Mouse (Mus musculus): Measurements from ENCODE around the gene Apc2. TPM values are rescaled to one million over a fixed set of nuclear protein-coding genes. Genes with fewer than 3 reads are reported as not detected.
"Not testable (repeated sequence)": the region's sequence is repeated elsewhere in the genome, so short reads cannot be mapped to it uniquely, and the experiment has no call there.

Apc2 gene
- 18.3 and 21.7 TPM in 2 replicates for polyA plus RNA-seq (2016; fragmentation: Nextera tagmentation; extraction: Ambion mirVana)

DNA sequence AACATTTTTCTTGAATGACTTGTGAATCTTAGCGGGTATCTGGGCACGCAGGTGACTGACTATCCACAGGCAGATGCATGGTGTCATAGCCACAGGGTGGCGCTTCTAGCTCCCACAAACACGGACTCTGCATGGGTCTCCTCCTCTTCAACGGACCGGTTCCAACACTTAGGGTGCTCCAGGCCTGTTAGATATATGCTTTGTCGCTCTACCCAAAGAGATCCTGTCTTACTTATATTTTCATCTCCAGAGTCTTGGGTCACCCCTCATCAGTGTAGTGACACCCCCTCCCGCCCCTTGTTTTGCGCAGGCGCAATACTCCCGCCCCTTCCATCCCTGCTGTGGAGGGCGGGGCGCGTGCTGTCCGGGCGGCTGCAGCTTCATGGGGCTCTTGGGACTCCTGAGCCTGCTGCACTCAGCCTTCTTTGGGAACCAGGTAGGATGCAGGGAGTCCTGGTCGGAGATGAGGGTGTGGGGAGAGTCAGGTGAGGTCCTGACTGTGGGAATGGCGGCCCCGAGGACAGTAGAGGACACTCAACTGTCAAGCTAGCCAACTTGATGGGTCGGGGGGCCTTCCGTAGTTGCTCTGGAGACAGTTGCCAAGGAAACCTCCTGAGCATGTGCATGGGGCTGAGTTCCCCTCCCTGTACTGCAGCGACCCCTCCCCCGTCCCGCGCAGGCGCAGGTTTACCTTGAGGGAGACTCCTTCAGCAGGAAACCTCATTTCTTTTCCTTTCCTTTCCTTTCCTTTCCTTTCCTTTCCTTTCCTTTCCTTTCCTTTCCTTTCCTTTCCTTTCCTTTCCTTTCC is at the start of gene Apc2:
Apc2 (plus strand) TSS at position 360 of the 808 bp plus-strand sequence.
- peak; percentile 57 for ATAC-seq (ENCODE audit: insufficient number of reproducible peaks, insufficient read depth, low FRiP score, low TSS enrichment)
- Histone ChIP-seq H3K27ac (peak within 1 kb of the TSS; percentile 83), H3K9me3 (no peaks in the 10 kb centered on the region), H3K4me1 (peaks cover 38% of the 10 kb centered on the region), H3K27me3 (peaks cover 44% of the 10 kb centered on the region), H3K4me2 (replicated peaks) (peak within 1 kb of the TSS; percentile 75), H3K36me3 (peaks cover 19% of the 10 kb centered on the region), H3K4me3 (peak within 1 kb of the TSS; percentile 43), H3K9ac (peak within 1 kb of the TSS; percentile 48)
- WGBS, result 2% methylated on average over 26 of the region's 26 CpGs

DNA sequence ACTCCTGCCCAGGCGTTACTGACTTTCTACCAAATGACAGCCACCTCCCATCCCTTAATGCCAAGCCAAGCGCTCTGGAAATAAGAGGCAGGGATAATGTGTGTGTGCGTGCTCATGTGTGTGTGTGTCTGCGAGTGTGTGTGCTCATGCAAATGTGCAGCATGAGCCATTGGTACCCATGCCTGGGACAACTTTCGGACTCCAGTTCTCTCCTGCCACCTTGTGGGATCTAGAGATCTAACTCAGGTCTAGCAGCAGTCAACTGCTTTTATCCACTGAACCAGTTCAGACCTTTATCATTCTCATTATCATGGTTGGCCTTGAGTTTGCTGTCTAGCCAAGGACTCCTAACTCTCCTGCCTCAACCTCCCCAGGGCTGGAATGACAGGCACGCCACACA is 47.9 kb upstream of the Apc2 start:
- peaks cover 19% of the 10 kb centered on the region for H3K4me1 ChIP-seq
- H3K4me3 ChIP-seq, result no peak overlapping the region
- H3K27me3 ChIP-seq, result no peaks in the 10 kb centered on the region
- WGBS, result 57% methylated on average over 6 of the region's 6 CpGs
- H3K36me3 ChIP-seq, result peaks cover 19% of the 10 kb centered on the region
- no peak overlapping the region for H3K27ac ChIP-seq
- no peak overlapping the region for H3K4me2 ChIP-seq (replicated peaks)
- no peak overlapping the region for H3K9ac ChIP-seq
- ATAC-seq (ENCODE audit: insufficient number of reproducible peaks, insufficient read depth, low FRiP score, low TSS enrichment), result no peak
- H3K9me3 ChIP-seq, result no peaks in the 10 kb centered on the region

DNA sequence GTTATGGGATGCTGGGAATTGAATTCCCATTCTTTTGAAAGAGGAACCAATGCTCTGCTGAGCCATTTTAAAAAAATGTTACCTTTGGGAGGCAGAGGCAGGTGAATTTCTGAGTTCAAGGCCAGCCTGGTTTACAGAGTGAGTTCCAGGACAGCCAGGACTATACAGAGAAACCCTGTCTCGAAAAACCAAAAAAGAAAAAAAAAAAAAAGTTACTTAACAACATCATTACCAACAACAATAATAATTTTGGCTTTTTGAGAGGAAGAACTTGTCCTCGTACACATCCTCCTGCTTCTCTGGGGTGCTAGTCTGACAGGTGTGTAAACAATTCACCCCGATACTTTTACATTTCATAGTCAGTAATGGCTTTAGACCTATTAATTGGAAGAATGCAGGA is 47.3 kb upstream of the Apc2 start:
- H3K36me3 ChIP-seq, result peaks cover 17% of the 10 kb centered on the region
- H3K4me1 ChIP-seq, result peaks cover 19% of the 10 kb centered on the region
- H3K4me2 ChIP-seq (replicated peaks), result peak overlapping the region; percentile 95
- H3K9ac ChIP-seq; ATAC-seq (ENCODE audit: insufficient number of reproducible peaks, insufficient read depth, low FRiP score, low TSS enrichment); H3K27ac ChIP-seq; H3K9me3 ChIP-seq; H3K27me3 ChIP-seq: not testable (repeated sequence)
- H3K4me3 ChIP-seq, result peak overlapping the region; percentile 81
- 47% methylated on average over 3 of the region's 3 CpGs for WGBS

DNA sequence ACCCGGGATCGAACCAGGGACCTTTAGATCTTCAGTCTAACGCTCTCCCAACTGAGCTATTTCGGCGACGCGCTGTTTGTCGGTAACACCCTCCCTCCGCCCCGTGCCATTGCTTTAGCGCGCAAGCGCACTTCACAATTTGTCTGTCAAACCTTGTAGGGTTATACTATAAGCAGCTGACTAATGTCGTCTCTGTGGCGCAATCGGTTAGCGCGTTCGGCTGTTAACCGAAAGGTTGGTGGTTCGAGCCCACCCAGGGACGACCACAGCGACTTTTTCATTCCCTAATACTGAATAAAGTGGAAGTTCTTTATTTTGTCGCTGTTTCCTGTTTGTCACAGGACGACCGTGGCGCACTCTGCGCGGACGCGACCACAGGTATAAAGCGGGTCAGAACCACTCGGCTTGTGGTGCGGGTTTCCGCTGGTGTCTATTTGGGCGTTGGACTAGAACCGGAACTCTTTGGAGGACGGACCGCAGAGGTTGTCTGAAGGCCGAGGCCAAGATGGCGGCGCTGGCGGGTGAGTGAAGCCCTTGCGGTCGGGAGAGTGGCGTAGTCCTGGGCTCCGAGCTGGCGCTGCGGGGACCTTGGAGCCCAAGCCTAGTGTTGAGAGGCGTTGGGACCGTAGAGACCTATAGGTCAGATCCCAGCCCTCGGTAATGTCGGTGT is 46.7 kb upstream of the Apc2 start, which contains the start of gene Ndufs7:
Ndufs7 (plus strand) TSS at position 151 of the 670 bp plus-strand sequence.
- H3K9me3 ChIP-seq, result no peaks in the 10 kb centered on the region
- H3K27me3 ChIP-seq, result no peaks in the 10 kb centered on the region
- H3K4me1 ChIP-seq, result peaks cover 19% of the 10 kb centered on the region
- H3K27ac ChIP-seq, result peak within 1 kb of the TSS; percentile 86
- H3K4me3 ChIP-seq, result peak within 1 kb of the TSS; percentile 81
- ATAC-seq (ENCODE audit: insufficient number of reproducible peaks, insufficient read depth, low FRiP score, low TSS enrichment), result peak; percentile 84
- peak within 1 kb of the TSS; percentile 95 for H3K4me2 ChIP-seq (replicated peaks)
- under 1% methylated on average over 53 of the region's 53 CpGs for WGBS
- peaks cover 17% of the 10 kb centered on the region for H3K36me3 ChIP-seq
- peak within 1 kb of the TSS; percentile 76 for H3K9ac ChIP-seq

DNA sequence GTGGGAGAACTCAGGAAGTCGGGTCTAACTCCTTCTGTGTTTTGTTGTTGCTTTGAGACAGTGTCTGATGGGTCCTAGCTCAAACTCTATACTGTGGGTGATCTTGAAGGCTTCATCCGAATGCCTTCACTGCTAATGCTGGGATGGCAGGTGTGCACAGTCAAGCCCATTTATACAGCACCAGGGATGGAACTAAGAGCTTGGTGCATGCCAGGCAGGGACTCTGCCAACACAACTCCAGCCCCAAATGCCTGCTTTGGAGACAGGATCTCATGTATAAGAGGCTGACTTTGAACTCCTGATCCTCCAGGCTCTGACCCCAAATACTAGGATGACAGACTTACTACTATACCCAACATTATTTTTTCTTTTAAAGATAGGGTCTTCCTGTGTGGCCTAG is 45.7 kb upstream of the Apc2 start:
- Histone ChIP-seq H3K4me1 (peaks cover 19% of the 10 kb centered on the region), H3K4me3 (peak overlapping the region; percentile 81), H3K9me3 (no peaks in the 10 kb centered on the region), H3K9ac (peak overlapping the region; percentile 76; the same call in 1 of the 2 replicates), H3K27ac (peak overlapping the region; percentile 86; the same call in 1 of the 2 replicates), H3K27me3 (no peaks in the 10 kb centered on the region), H3K36me3 (peaks cover 20% of the 10 kb centered on the region), H3K4me2 (replicated peaks) (peak overlapping the region; percentile 95)
- 41% methylated on average over 2 of the region's 2 CpGs for WGBS
- no peak for ATAC-seq (ENCODE audit: insufficient number of reproducible peaks, insufficient read depth, low FRiP score, low TSS enrichment)

DNA sequence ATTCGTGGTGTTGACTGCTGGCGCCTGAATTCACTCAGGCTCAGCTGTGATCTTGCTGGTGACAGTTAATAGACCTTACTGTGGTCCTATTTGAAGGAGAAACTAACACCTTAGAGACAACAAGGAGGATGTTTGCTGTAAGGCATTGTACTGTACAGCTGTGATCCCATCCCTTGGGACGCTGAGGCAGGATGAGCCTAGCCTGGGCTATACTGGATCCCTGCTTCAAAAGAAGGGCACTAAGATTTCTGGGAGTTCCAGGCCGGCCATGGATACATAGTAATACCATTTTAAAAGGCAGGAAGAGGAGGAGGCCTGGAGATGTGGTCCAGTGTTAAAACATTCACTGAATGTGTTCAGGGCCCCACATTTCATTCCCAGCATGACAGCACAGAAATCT is 45.2 kb upstream of the Apc2 start:
- H3K9ac ChIP-seq, result no peak overlapping the region
- H3K4me3 ChIP-seq, result peak overlapping the region; percentile 81
- no peaks in the 10 kb centered on the region for H3K27me3 ChIP-seq
- H3K9me3 ChIP-seq, result no peaks in the 10 kb centered on the region
- H3K4me1 ChIP-seq, result peaks cover 15% of the 10 kb centered on the region
- H3K4me2 ChIP-seq (replicated peaks), result peak overlapping the region; percentile 95; the same call in 1 of the 2 replicates
- H3K36me3 ChIP-seq, result peaks cover 25% of the 10 kb centered on the region
- 87% methylated on average over 4 of the region's 4 CpGs for WGBS
- no peak for ATAC-seq (ENCODE audit: insufficient number of reproducible peaks, insufficient read depth, low FRiP score, low TSS enrichment)
- no peak overlapping the region for H3K27ac ChIP-seq

DNA sequence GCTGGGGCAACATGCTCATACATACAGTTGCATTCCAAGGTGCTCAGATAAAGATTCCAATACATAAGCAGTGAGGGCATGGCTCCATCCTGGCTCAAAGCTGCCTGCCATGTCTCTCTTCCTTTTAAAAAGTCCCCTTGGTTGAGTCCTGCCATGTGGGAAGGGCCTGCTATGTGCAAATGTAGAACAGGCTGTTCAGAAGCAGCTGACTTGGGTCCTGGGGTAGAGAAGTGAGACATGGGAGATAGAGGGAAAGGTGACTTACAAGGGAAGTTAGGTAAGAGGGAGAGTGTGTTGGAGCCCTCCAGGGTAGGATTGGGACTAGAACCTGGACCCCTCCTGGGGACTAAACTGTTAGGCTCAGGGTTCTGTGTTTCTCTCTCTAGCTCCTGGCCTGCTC is 43.8 kb upstream of the Apc2 start:
- no peak overlapping the region for H3K4me2 ChIP-seq (replicated peaks)
- no peaks in the 10 kb centered on the region for H3K9me3 ChIP-seq
- H3K4me3 ChIP-seq, result no peak overlapping the region
- H3K27ac ChIP-seq, result no peak overlapping the region
- H3K9ac ChIP-seq, result no peak overlapping the region
- H3K27me3 ChIP-seq, result no peaks in the 10 kb centered on the region
- ATAC-seq (ENCODE audit: insufficient number of reproducible peaks, insufficient read depth, low FRiP score, low TSS enrichment), result no peak
- H3K4me1 ChIP-seq, result peaks cover 12% of the 10 kb centered on the region
- peaks cover 39% of the 10 kb centered on the region for H3K36me3 ChIP-seq

DNA sequence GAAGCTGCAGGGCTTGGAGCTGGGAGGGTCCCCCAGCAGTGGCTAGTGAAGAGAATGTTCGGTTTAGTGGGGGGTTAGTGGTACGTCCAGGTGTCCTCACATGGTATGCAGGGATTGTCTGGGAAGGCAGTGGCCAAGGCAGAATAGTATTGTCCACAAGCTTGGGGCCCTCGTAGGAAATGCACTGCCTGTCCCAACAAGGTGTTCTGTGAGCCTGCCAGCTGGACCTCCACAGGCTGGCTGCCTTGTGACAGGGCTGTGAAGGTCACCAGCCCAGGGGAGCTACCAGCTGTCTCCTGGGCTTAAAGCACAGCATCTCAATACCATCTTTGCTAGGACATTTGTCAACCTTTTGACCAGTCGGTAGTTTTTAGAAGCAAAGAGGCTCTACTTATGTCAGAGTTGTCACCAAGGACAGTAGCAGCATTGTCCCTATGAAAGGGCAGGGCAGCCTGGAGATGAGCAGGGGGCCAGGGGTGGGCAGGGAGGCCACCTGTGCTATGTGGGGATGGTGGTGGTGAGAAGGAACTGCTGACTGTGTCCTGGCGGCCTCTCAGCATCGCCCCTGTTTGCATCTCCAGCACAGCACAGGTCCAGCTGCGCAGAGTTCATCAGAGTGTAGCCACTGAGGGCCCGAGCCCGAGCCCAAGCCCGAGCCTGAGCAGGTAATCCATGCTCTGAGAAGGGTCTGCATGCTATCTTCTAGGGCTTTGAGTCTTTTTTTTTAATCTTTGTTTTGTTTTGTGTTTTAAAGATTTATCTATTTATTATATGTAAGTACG is 43.1 kb upstream of the Apc2 start:
- no peak overlapping the region for H3K4me3 ChIP-seq
- H3K9me3 ChIP-seq, result no peaks in the 10 kb centered on the region
- ATAC-seq (ENCODE audit: insufficient number of reproducible peaks, insufficient read depth, low FRiP score, low TSS enrichment), result no peak
- no peak overlapping the region for H3K9ac ChIP-seq
- H3K27me3 ChIP-seq, result no peaks in the 10 kb centered on the region
- no peak overlapping the region for H3K27ac ChIP-seq
- H3K4me1 ChIP-seq, result peaks cover 10% of the 10 kb centered on the region
- H3K4me2 ChIP-seq (replicated peaks), result no peak overlapping the region
- peaks cover 44% of the 10 kb centered on the region for H3K36me3 ChIP-seq
- 92% methylated on average over 11 of the region's 11 CpGs for WGBS

DNA sequence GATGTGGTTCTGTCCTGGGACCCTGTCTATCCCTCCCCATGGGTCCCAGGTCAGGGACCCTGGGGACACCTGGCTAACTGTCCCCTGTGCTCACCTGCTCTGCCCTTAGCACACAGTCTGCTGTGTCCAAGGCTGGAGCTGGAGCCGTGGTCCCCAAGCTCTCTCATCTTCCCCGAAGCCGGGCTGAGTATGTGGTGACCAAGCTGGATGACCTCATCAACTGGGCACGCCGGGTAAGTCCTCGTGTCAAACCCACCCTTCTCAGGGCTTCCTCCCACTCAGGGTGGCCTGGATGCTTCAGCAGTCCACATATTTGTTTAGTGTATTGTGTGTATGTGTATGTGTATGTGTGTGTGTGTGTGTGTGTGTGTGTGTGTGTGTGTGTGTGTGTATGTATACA is 42.2 kb upstream of the Apc2 start:
- Histone ChIP-seq H3K4me2 (replicated peaks) (no peak overlapping the region), H3K36me3 (peaks cover 53% of the 10 kb centered on the region), H3K4me3 (no peak overlapping the region), H3K9ac (no peak overlapping the region), H3K9me3 (no peaks in the 10 kb centered on the region), H3K27ac (no peak overlapping the region), H3K4me1 (peaks cover 9% of the 10 kb centered on the region), H3K27me3 (no peaks in the 10 kb centered on the region)
- 91% methylated on average over 6 of the region's 6 CpGs for WGBS
- no peak for ATAC-seq (ENCODE audit: insufficient number of reproducible peaks, insufficient read depth, low FRiP score, low TSS enrichment)

DNA sequence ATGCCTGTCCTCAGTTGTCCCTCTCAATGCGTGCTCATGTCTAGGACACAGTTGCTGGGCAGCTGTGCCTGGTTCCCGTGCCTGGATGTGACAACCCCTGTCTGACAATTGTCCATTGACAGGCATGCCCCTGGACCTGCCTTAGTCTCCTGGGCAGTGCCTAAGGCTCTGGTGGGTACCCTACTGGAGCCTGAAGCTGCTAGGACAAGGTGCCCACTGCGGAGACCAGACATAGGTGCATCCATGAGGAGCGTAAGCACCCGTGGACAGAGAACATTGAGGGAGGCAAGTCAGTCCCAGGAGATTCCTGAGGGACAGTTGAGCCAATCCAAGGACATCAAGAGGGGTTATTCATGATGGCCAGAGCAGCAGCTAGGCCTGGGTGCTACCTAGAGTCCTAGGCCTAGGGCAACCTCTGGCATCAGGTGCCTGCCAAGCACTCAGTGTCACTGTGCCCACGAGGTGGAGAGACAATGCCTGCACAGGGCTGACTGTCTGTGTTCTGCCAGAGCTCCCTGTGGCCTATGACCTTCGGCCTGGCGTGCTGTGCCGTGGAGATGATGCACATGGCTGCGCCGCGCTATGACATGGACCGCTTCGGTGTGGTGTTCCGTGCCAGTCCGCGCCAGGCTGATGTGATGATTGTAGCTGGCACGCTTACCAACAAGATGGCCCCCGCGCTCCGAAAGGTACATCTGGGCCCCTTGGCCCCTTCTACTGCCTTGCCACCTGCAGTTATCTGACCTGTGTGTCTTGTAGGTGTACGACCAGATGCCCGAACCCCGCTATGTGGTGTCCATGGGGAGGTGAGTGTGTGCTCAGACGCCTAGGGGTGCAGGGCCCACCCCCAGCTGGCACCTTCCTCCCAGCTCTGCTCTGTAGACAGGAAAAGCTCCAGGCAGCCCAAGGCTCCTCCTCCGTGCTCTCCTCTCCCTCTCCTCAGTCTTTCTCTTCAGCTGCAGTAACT is 41.2 kb upstream of the Apc2 start:
- no peak for ATAC-seq (ENCODE audit: insufficient number of reproducible peaks, insufficient read depth, low FRiP score, low TSS enrichment)
- Histone ChIP-seq H3K36me3 (peaks cover 59% of the 10 kb centered on the region), H3K9ac (no peak overlapping the region), H3K4me1 (peaks cover 15% of the 10 kb centered on the region), H3K4me2 (replicated peaks) (no peak overlapping the region), H3K27me3 (no peaks in the 10 kb centered on the region), H3K9me3 (no peaks in the 10 kb centered on the region), H3K27ac (no peak overlapping the region), H3K4me3 (no peak overlapping the region)
- WGBS, result 95% methylated on average over 26 of the region's 26 CpGs
